Mouse (Mus musculus): Measurements from ENCODE around the gene Plrg1.

GRCm38 (mm10) chr3:83021176-83021575, 34.1 kb upstream of the Plrg1 start:
- TF ChIP-seq CTCF (IDR thresholded peaks at IDR 0.05; ENCODE audit: extremely low read depth, insufficient read depth, insufficient read length, insufficient replicate concordance) (no peak), POLR2A (IDR thresholded peaks at IDR 0.05; ENCODE audit: low read depth, low read length) (no peak)

Measured in spleen, adult 2 months (tissue).